Mouse (Mus musculus) hindbrain, embryonic 15.5 days (tissue): ENCODE measurements around the gene Fgg. TPM values are rescaled to one million over a fixed set of nuclear protein-coding genes. Genes with fewer than 3 reads are reported as not detected.

Experiments
- ATAC-seq: fragments of 200-750 bp; cut with Nextera tagmentation; 2 replicates; pipeline ENCODE4 v1.8.0; 2017; ENCODE audit warnings: low read depth, moderate number of reproducible peaks, moderate TSS enrichment; ENCODE audit not compliant: low FRiP score
- H3K27ac ChIP-seq: fragments of 300-500 bp; sonication (generic); replicated peaks from 2 replicates; pipeline ENCODE4 v1.5.1; 2015; ENCODE audit warnings: mild to moderate bottlenecking, inconsistent platforms
- H3K27me3 ChIP-seq: fragments of 300-500 bp; sonication (generic); 2 replicates; pipeline ENCODE4 v1.6.1; 2015; ENCODE audit warnings: control low read depth, inconsistent platforms
- H3K36me3 ChIP-seq: fragments of 300-500 bp; sonication (generic); 2 replicates; pipeline ENCODE4 v1.6.1; 2015; ENCODE audit warnings: control low read depth, inconsistent platforms
- H3K4me1 ChIP-seq: fragments of 300-500 bp; sonication (generic); replicated peaks from 2 replicates; pipeline ENCODE4 v1.6.1; 2015; ENCODE audit warnings: control low read depth, inconsistent platforms
- H3K4me2 ChIP-seq: fragments of 300-500 bp; sonication (generic); 2 replicates; pipeline ENCODE4 v1.6.1; 2015; ENCODE audit warnings: moderate library complexity, mild to moderate bottlenecking, inconsistent platforms
- H3K4me3 ChIP-seq: fragments of 300-500 bp; sonication (generic); 2 replicates; pipeline ENCODE4 v1.5.1; 2015; ENCODE audit warnings: mild to moderate bottlenecking, inconsistent platforms
- H3K9ac ChIP-seq: fragments of 300-500 bp; sonication (generic); 2 replicates; pipeline ENCODE4 v1.6.1; 2015; ENCODE audit warnings: inconsistent platforms
- H3K9me3 ChIP-seq: fragments of 300-500 bp; sonication (generic); 2 replicates; pipeline ENCODE4 v1.6.1; 2016; ENCODE audit warnings: control low read depth, inconsistent platforms
- WGBS: fragments of 180-500 bp; shearing (Covaris S2); methylation state at CpG from one replicate; pipeline ENCODE4 v1.1.7; 2015; 5-methylcytosine and 5-hydroxymethylcytosine counted together
- polyA plus RNA-seq: library from polyadenylated mRNA; unstranded; fragments of >200 nt; fragmentation: Nextera tagmentation; extraction: Ambion mirVana; gene quantifications from 2 replicates; pipeline ENCODE4 v1.2.1, GENCODE M21; 2015

Gene Fgg
- polyA plus RNA-seq, 1 experiment from 2014 or later = 0.91 TPM

- no peak for ATAC-seq
- no peak overlapping the region for H3K27ac ChIP-seq
- H3K4me1 ChIP-seq = no peaks in the 10 kb centered on the region
- H3K27me3 ChIP-seq = no peaks in the 10 kb centered on the region
- H3K4me2 ChIP-seq = no peak overlapping the region
- H3K9ac ChIP-seq = no peak overlapping the region
- WGBS = 94% methylated on average over 7 of the region's 7 CpGs
- H3K9me3 ChIP-seq = no peaks in the 10 kb centered on the region
- H3K36me3 ChIP-seq = no peaks in the 10 kb centered on the region
- no peak overlapping the region for H3K4me3 ChIP-seq
Measured at GRCm38 (mm10) chr3:83004801-83005200, 2.7 kb upstream of the Fgg start.

GRCm38 (mm10) chr3:83010291-83010690 lies 2.8 kb downstream of the Fgg start:
- Histone ChIP-seq H3K36me3 (no peaks in the 10 kb centered on the region), H3K9ac (no peak overlapping the region), H3K4me1 (no peaks in the 10 kb centered on the region), H3K9me3 (no peaks in the 10 kb centered on the region), H3K4me2 (no peak overlapping the region), H3K27me3 (no peaks in the 10 kb centered on the region), H3K4me3 (no peak overlapping the region), H3K27ac (no peak overlapping the region)
- ATAC-seq = no peak
- WGBS = 84% methylated on average over 11 of the region's 11 CpGs

GRCm38 (mm10) chr3:83011136-83011535 lies 3.6 kb downstream of the Fgg start:
- no peak for ATAC-seq
- H3K9me3 ChIP-seq = no peaks in the 10 kb centered on the region
- H3K4me2 ChIP-seq = no peak overlapping the region
- H3K27ac ChIP-seq = no peak overlapping the region
- no peaks in the 10 kb centered on the region for H3K4me1 ChIP-seq
- no peak overlapping the region for H3K4me3 ChIP-seq
- H3K9ac ChIP-seq = no peak overlapping the region
- no peaks in the 10 kb centered on the region for H3K36me3 ChIP-seq
- H3K27me3 ChIP-seq = no peaks in the 10 kb centered on the region
- 96% methylated on average over 4 of the region's 4 CpGs for whole genome bisulfite sequencing

- no peak overlapping the region for H3K4me3 ChIP-seq
- no peaks in the 10 kb centered on the region for H3K36me3 ChIP-seq
- peak; percentile 63 for ATAC-seq
- H3K4me1 ChIP-seq = no peaks in the 10 kb centered on the region
- no peak overlapping the region for H3K4me2 ChIP-seq
- H3K27me3 ChIP-seq = no peaks in the 10 kb centered on the region
- H3K9ac ChIP-seq = no peak overlapping the region
- H3K9me3 ChIP-seq = no peaks in the 10 kb centered on the region
- WGBS = 52% methylated on average over 4 of the region's 4 CpGs
- H3K27ac ChIP-seq = no peak overlapping the region
Measured at GRCm38 (mm10) chr3:83011565-83011964, 4.0 kb downstream of the Fgg start.

GRCm38 (mm10) chr3:83012636-83013035 lies 5.1 kb downstream of the Fgg start:
- Histone ChIP-seq H3K36me3 (no peaks in the 10 kb centered on the region), H3K4me2 (no peak overlapping the region), H3K9me3 (no peaks in the 10 kb centered on the region), H3K4me3 (no peak overlapping the region), H3K4me1 (no peaks in the 10 kb centered on the region), H3K27me3 (no peaks in the 10 kb centered on the region), H3K27ac (no peak overlapping the region), H3K9ac (no peak overlapping the region)
- 95% methylated on average over 19 of the region's 19 CpGs for WGBS
- ATAC-seq = no peak

GRCm38 (mm10) chr3:83013951-83014350 lies 6.4 kb downstream of the Fgg start:
- no peak overlapping the region for H3K9ac ChIP-seq
- no peak for ATAC-seq
- no peaks in the 10 kb centered on the region for H3K9me3 ChIP-seq
- H3K27ac ChIP-seq = no peak overlapping the region
- no peaks in the 10 kb centered on the region for H3K4me1 ChIP-seq
- H3K4me3 ChIP-seq = no peak overlapping the region
- no peaks in the 10 kb centered on the region for H3K36me3 ChIP-seq
- WGBS = 89% methylated on average over 10 of the region's 10 CpGs
- H3K27me3 ChIP-seq = no peaks in the 10 kb centered on the region
- H3K4me2 ChIP-seq = no peak overlapping the region

- no peak for ATAC-seq
- WGBS = 77% methylated on average over 1 of the region's 1 CpGs
- Histone ChIP-seq H3K4me3 (no peak overlapping the region), H3K4me1 (no peaks in the 10 kb centered on the region), H3K27me3 (no peaks in the 10 kb centered on the region), H3K36me3 (no peaks in the 10 kb centered on the region), H3K27ac (no peak overlapping the region), H3K9ac (no peak overlapping the region), H3K4me2 (no peak overlapping the region), H3K9me3 (no peaks in the 10 kb centered on the region)
Measured at GRCm38 (mm10) chr3:83016236-83016635, 8.7 kb downstream of the Fgg start.

GRCm38 (mm10) chr3:83020387-83020786 lies 12.9 kb downstream of the Fgg start:
- Histone ChIP-seq H3K27me3 (no peaks in the 10 kb centered on the region), H3K4me3 (no peak overlapping the region), H3K9me3 (no peaks in the 10 kb centered on the region), H3K27ac (no peak overlapping the region), H3K36me3 (no peaks in the 10 kb centered on the region), H3K4me1 (no peaks in the 10 kb centered on the region), H3K9ac (no peak overlapping the region), H3K4me2 (no peak overlapping the region)
- WGBS = 89% methylated on average over 2 of the region's 2 CpGs
- no peak for ATAC-seq

GRCm38 (mm10) chr3:83021176-83021575 lies 13.7 kb downstream of the Fgg start:
- Histone ChIP-seq H3K9me3 (no peaks in the 10 kb centered on the region), H3K9ac (no peak overlapping the region), H3K4me1 (no peaks in the 10 kb centered on the region), H3K4me3 (no peak overlapping the region), H3K27ac (no peak overlapping the region), H3K4me2 (no peak overlapping the region), H3K36me3 (no peaks in the 10 kb centered on the region), H3K27me3 (no peaks in the 10 kb centered on the region)
- ATAC-seq = no peak
- WGBS = 87% methylated on average over 5 of the region's 5 CpGs

- Histone ChIP-seq H3K4me1 (no peaks in the 10 kb centered on the region), H3K4me3 (no peak overlapping the region), H3K9ac (no peak overlapping the region), H3K36me3 (no peaks in the 10 kb centered on the region), H3K9me3 (no peaks in the 10 kb centered on the region), H3K4me2 (no peak overlapping the region), H3K27me3 (no peaks in the 10 kb centered on the region), H3K27ac (no peak overlapping the region)
- ATAC-seq = no peak
- 63% methylated on average over 6 of the region's 6 CpGs for WGBS
Measured at GRCm38 (mm10) chr3:83025036-83025435, 17.5 kb downstream of the Fgg start.

- Histone ChIP-seq H3K27me3 (no peaks in the 10 kb centered on the region), H3K4me1 (no peaks in the 10 kb centered on the region), H3K36me3 (no peaks in the 10 kb centered on the region), H3K9ac (no peak within 1 kb of the TSS), H3K4me2 (no peak within 1 kb of the TSS), H3K4me3 (no peak within 1 kb of the TSS), H3K9me3 (no peaks in the 10 kb centered on the region), H3K27ac (no peak within 1 kb of the TSS)
- ATAC-seq = no peak
- WGBS = 78% methylated on average over 9 of the region's 9 CpGs
Measured at GRCm38 (mm10) chr3:83025475-83026301, 18.2 kb downstream of the Fgg start, which contains the start of gene Fga. Gene Fga, plus strand, starts transcription at chr3:83026076.

- Histone ChIP-seq H3K27me3 (no peaks in the 10 kb centered on the region), H3K27ac (no peak overlapping the region), H3K4me2 (no peak overlapping the region), H3K4me1 (no peaks in the 10 kb centered on the region), H3K9me3 (no peaks in the 10 kb centered on the region), H3K36me3 (no peaks in the 10 kb centered on the region), H3K9ac (no peak overlapping the region), H3K4me3 (no peak overlapping the region)
- WGBS = 82% methylated on average over 9 of the region's 9 CpGs
- no peak for ATAC-seq
Measured at GRCm38 (mm10) chr3:83027546-83028251, 20.2 kb downstream of the Fgg start.
